Mouse (Mus musculus) spleen, adult 2 months (tissue): ENCODE results near the gene Gm49366. TPM values are rescaled to one million over a fixed set of nuclear protein-coding genes. Genes with fewer than 3 reads are reported as not detected.
A peak's percentile ranks its signal among the peaks of the same experiment; 100 is the strongest.
"Not testable (repeated sequence)": the region's sequence is repeated elsewhere in the genome, so short reads cannot be mapped to it uniquely, and the experiment has no call there.

Experiments used
- DNase-seq, 2 experiments: peaks; one replicate each; pipeline versions ENCODE4 v3.0.0 to v3.0.0-alpha.2; 2012 to 2021; ENCODE audit warnings: low spot score in 2 of 2, low read depth in 1 of 2
- H3K27ac ChIP-seq: fragments of 200-500 bp; 2 replicates; pipeline ENCODE4 v1.5.1; 2012; ENCODE audit warnings: low read length, inconsistent platforms; ENCODE audit not compliant: insufficient read depth
- H3K27me3 ChIP-seq: fragments of 200-500 bp; 2 replicates; pipeline ENCODE4 v1.6.1; 2012; ENCODE audit warnings: mild to moderate bottlenecking, moderate library complexity, low read length, inconsistent platforms; ENCODE audit not compliant: control insufficient read depth, insufficient read depth
- H3K36me3 ChIP-seq: fragments of 200-500 bp; 2 replicates; pipeline ENCODE4 v1.6.1; 2012; ENCODE audit warnings: mild to moderate bottlenecking, low read length, inconsistent platforms; ENCODE audit not compliant: control insufficient read depth, insufficient read depth
- H3K4me1 ChIP-seq: fragments of 200-500 bp; 2 replicates; pipeline ENCODE4 v1.6.1; 2011; ENCODE audit warnings: inconsistent platforms; ENCODE audit not compliant: control insufficient read depth, insufficient read depth, insufficient read length
- H3K4me3 ChIP-seq: fragments of 200-500 bp; 2 replicates; pipeline ENCODE4 v1.5.1; 2011; ENCODE audit warnings: mild to moderate bottlenecking, inconsistent platforms; ENCODE audit not compliant: insufficient read depth, insufficient read length; ENCODE audit errors: extremely low read depth
- CTCF ChIP-seq: fragments of 200-500 bp; IDR thresholded peaks from 2 replicates; pipeline ENCODE4 v1.5.1; 2011; ENCODE audit warnings: mild to moderate bottlenecking, inconsistent platforms; ENCODE audit not compliant: insufficient read depth, insufficient read length, insufficient replicate concordance; ENCODE audit errors: extremely low read depth
- POLR2A ChIP-seq: fragments of 200-500 bp; IDR thresholded peaks from 2 replicates; pipeline ENCODE4 v1.6.1; 2011; ENCODE audit warnings: low read depth, low read length, inconsistent platforms
- WGBS: fragments of 180-500 bp; shearing (Covaris S2); methylation state at CpG from one replicate; pipeline ENCODE4 v1.1.7; 2018; 5-methylcytosine and 5-hydroxymethylcytosine counted together
- polyA plus RNA-seq: library from polyadenylated mRNA; depleted of rRNA; stranded (reverse); fragments of >200 nt; gene quantifications from 2 replicates; pipeline ENCODE4 v1.2.3, GENCODE M21; 2012

The Gm49366 gene
- polyA plus RNA-seq, 1 experiment = not detected

DNA sequence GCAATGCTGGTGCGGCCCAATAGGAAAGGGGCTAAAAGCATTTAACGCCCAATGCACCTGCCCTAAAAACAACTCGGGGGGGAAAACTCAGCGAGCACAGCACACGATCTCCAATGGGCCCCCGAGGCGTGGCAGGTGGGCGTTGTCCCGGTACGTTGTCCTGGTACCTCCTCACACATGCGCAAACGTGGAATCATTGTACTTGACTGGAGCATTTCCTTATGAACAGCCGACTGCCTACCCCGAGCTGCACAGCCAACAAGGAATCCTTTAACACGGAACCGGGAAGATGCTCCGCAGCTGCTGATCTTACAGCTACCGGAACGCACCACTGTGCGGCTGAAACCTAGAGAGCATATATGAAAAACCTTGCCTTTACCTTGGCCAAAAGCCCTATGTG lies 23.6 kb downstream of the Gm49366 start:
- WGBS = 94% methylated on average over 20 of the region's 20 CpGs
- no peaks in the 10 kb centered on the region for H3K4me1 ChIP-seq
- H3K27ac ChIP-seq = no peak overlapping the region
- no peaks in the 10 kb centered on the region for H3K36me3 ChIP-seq
- no peak for DNase-seq
- no peak for TF ChIP-seq CTCF
- TF ChIP-seq POLR2A = no peak
- no peak overlapping the region for H3K4me3 ChIP-seq
- H3K27me3 ChIP-seq = no peaks in the 10 kb centered on the region

DNA sequence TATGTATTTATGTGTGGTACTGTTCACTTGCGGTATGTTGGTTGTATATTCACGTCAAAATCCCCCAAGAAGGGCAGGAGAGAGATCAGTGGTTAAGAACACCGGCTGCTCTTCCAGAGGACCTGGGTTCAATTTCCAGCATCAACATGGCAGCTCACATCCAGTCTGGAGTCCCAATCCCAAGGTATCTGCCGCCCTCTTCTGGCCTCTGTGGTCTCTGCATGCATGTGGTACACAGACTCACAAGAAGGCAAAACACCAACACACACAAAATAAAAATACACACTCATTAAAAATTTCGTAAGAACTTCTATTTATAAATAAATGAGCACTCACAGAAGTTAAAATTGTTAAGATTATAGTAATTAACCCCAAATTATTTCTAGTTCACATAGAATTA lies 24.5 kb downstream of the Gm49366 start:
- no peak for TF ChIP-seq CTCF
- H3K27ac ChIP-seq = no peak overlapping the region
- 76% methylated on average over 5 of the region's 5 CpGs for WGBS
- H3K4me3 ChIP-seq = no peak overlapping the region
- DNase-seq = no peak
- H3K27me3 ChIP-seq = no peaks in the 10 kb centered on the region
- no peaks in the 10 kb centered on the region for H3K36me3 ChIP-seq
- no peaks in the 10 kb centered on the region for H3K4me1 ChIP-seq

DNA sequence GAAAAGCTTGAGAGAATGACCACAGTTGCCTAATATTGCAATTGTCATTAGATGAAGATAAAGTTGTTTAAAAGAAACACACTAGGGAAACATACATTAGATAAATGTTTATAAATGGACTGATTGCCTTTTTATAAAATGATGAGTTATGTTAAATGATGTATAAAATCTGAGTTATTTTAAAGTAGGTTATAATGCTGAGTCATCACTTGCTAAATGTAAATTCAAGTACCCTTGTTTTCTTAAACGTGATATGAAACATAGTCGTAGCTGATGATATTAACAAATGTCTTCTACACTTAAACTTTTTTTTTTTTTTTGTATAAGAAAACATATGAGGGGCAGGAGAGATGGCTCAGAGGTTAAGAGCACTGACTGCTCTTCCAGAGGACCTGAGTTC lies 25.1 kb downstream of the Gm49366 start:
- Histone ChIP-seq H3K36me3 (no peaks in the 10 kb centered on the region), H3K27ac (no peak overlapping the region), H3K4me1 (no peaks in the 10 kb centered on the region), H3K4me3 (no peak overlapping the region), H3K27me3 (no peaks in the 10 kb centered on the region; the same call in 1 of the 2 replicates)
- WGBS = 85% methylated on average over 2 of the region's 2 CpGs
- TF ChIP-seq POLR2A (no peak), CTCF (no peak)
- no peak for DNase-seq

DNA sequence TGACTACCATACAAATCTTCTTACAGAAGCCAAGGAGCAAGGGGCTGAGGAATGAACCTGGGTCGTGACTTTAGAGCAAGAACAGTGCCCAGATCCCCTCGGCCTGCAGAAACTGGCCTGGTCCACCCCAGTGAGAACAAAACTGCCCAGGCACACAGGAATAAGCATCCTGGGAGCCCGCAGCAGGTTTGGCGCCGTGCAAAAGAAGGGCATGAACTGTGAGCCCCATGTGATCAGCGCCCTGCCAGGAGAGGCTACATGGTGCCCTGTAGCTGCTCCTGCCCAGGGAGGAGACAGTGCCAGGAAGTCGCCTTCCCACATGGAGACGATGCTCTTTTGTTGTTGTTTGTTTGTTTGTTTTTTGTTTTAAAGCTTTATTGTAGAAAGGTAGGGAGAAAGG lies 25.9 kb downstream of the Gm49366 start:
- H3K4me3 ChIP-seq = no peak overlapping the region
- H3K4me1 ChIP-seq = no peaks in the 10 kb centered on the region
- no peaks in the 10 kb centered on the region; the same call in 1 of the 2 replicates for H3K27me3 ChIP-seq
- TF ChIP-seq CTCF = no peak
- no peak for TF ChIP-seq POLR2A
- H3K36me3 ChIP-seq = no peaks in the 10 kb centered on the region
- H3K27ac ChIP-seq = no peak overlapping the region
- 79% methylated on average over 8 of the region's 8 CpGs for WGBS
- no peak for DNase-seq

DNA sequence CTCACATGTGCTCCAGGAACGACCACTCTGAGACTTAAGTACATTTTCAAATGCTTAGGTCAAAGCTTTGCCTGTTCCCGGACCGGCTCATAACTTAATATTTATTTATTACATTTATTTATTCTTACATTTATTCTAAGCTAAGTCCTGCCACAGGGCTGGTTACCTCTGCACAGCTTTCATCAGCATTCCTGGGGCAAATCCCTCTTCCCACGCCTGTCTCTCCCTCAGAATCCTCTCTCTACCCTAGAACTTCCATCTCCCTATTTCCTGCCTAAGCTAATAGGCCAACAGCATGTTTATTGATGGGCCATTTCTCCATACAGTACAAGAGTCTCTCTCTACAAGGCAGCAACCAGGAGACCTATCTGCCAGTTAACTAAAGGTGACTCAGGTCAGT lies 29.0 kb downstream of the Gm49366 start:
- whole genome bisulfite sequencing = 83% methylated on average over 4 of the region's 4 CpGs
- no peak for DNase-seq
- H3K27me3 ChIP-seq = peaks cover 2% of the 10 kb centered on the region; the same call in 1 of the 2 replicates
- no peak overlapping the region for H3K27ac ChIP-seq
- no peaks in the 10 kb centered on the region for H3K4me1 ChIP-seq
- no peaks in the 10 kb centered on the region for H3K36me3 ChIP-seq
- H3K4me3 ChIP-seq = no peak overlapping the region
- TF ChIP-seq POLR2A = no peak
- no peak for TF ChIP-seq CTCF

DNA sequence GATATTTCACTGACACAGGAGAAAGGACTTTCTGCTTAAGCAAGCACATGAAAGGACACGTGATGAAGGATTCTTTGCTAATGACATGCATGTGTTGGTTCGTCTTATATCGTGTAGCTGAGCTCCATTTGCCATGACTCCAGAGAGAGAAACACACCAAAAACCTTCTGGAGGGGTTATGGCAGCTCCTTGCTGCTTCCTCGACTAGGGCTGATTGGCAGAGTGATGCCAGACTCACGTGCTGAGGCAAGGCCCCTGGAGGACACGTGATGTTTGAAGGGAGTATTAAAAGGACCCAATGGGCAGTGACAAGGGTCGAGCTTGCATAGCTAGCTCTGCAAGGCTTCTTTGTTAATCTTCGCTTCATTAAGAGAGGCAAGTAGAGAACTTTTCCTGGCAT lies 29.6 kb downstream of the Gm49366 start:
- H3K4me1 ChIP-seq = no peaks in the 10 kb centered on the region
- no peak overlapping the region for H3K4me3 ChIP-seq
- H3K27me3 ChIP-seq = peaks cover 2% of the 10 kb centered on the region; the same call in 1 of the 2 replicates
- WGBS = 83% methylated on average over 8 of the region's 8 CpGs
- no peak for TF ChIP-seq CTCF
- TF ChIP-seq POLR2A = no peak
- no peak for DNase-seq
- no peak overlapping the region for H3K27ac ChIP-seq
- no peaks in the 10 kb centered on the region for H3K36me3 ChIP-seq

DNA sequence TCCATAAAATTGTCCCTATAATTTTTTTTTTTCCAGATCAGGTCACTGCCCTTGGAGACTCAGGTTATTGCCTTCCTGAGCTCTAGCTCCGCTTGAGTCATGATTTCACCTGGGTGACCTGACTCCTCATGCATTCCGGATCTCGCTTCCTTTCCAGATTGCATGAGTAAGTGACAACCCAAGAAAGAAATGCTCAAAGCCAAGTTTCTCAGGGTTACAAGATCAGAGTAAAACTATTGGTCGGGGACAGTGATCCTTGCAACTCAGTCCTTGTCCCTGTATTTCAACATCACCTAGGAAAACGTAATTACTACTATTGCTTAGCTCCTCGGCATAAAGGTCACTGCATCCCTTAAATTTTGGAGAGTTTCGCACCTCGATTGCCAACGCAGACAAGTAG lies 30.3 kb downstream of the Gm49366 start, which contains the start of gene Acot5:
Acot5 (plus strand) TSS at position 340 of the 400 bp plus-strand sequence.
- 67% methylated on average over 9 of the region's 9 CpGs for WGBS
- no peak for TF ChIP-seq CTCF
- no peak for TF ChIP-seq POLR2A
- H3K4me1 ChIP-seq = no peaks in the 10 kb centered on the region
- H3K27me3 ChIP-seq = peaks cover 2% of the 10 kb centered on the region; the same call in 1 of the 2 replicates
- no peak within 1 kb of the TSS for H3K27ac ChIP-seq
- H3K4me3 ChIP-seq = no peak within 1 kb of the TSS
- DNase-seq = no peak
- no peaks in the 10 kb centered on the region for H3K36me3 ChIP-seq

DNA sequence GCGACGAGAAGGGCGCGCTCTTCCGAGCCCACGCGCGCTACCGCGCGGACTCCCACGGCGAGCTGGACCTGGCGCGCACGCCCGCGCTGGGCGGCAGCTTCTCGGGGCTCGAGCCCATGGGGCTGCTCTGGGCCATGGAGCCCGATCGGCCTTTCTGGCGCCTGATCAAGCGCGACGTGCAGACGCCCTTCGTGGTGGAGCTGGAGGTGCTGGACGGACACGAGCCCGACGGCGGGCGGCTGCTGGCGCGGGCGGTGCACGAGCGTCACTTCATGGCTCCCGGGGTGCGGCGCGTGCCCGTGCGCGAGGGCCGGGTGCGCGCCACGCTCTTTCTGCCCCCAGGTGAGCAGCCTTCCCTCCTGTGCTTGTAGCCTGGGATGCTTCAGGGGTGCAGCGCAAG lies 30.8 kb downstream of the Gm49366 start:
- WGBS = 3% methylated on average over 42 of the region's 52 CpGs
- H3K27me3 ChIP-seq, H3K4me3 ChIP-seq, H3K36me3 ChIP-seq, H3K27ac ChIP-seq, H3K4me1 ChIP-seq: not testable (repeated sequence)
- peak in 1 of 2 experiments; percentile 4 for DNase-seq
